Mouse (Mus musculus) inflammation-experienced regulatory T-cells, adult 6 months (primary cell): Measurements from ENCODE around the gene Abi3. TPM values are rescaled to one million over a fixed set of nuclear protein-coding genes. Genes with fewer than 3 reads are reported as not detected.

Experiments
- ATAC-seq: one replicate; pipeline ENCODE4 v1.8.0; 2017
- polyA plus RNA-seq, 3 experiments: library from polyadenylated mRNA; unstranded; fragments of 100-300 nt; shearing (Covaris generic); gene quantifications; one replicate each; pipeline ENCODE4 v1.2.1; 2017

The Abi3 gene
- polyA plus RNA-seq, 3 experiments from 2014 or later, result 38.9 to 105 (median 50.8) TPM

DNA sequence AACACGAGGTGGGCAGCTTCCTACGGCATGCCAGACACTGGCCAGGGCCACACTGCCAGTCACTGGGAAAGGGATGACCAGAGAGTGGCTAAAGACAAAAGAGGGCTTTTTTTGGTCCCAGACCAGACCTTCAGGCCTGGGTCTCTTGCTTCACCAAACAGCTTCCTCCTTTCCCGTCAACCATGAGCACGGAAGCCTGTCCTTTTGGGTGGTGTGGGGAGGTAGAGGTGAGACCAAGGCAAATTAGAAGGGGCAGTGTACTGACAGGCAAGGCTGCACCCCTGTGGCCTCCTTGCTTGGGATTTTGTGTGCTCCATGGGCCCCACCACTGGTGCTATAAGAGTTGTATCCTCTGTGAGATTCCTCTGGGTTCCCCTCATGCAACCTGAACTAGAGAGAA, 3.7 kb downstream of the Abi3 start:
- ATAC-seq, result no peak

DNA sequence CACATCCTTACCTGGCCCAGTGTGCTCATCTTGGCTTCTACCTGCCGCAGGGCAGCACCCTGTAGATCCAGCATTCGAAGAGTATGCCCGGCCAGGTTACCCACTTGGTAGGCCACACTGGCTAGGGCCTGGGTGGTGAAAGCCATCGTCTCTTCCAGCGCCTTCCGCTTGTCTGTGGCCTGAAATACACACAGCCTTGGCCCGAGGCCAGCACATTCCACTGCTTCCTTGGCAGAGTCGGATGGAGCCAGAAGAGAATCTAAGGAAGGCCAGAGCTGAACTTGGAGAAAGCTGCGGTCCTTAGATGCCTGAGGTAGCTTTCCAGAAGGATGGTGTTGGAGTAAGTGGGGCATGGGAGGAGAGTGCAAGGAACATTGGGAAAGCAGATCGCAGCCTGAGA, 5.2 kb downstream of the Abi3 start, which contains the start of gene Gngt2:
TSS of gene Gngt2 (plus strand) at position 158 of the 400 bp plus-strand sequence.
- no peak for ATAC-seq

DNA sequence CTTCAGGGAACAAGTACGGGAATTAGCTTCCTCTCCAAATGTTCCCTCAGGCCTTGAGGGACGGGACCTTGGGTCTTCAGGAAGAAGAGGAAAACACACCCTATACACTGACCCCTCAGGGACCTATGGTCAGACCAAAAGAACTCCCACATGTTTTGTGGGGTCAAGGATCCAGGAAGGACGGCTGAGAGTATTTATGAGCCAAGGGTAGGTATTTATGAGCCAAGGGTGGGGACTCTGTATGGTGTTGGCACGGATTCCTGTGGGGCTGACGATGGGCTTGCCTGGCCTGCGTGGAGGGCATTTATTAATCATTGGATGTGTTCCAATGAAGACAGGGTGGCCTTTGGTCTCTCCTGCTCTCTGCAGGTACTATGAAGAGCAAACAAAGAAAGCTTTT, 5.8 kb downstream of the Abi3 start:
- ATAC-seq, result no peak

DNA sequence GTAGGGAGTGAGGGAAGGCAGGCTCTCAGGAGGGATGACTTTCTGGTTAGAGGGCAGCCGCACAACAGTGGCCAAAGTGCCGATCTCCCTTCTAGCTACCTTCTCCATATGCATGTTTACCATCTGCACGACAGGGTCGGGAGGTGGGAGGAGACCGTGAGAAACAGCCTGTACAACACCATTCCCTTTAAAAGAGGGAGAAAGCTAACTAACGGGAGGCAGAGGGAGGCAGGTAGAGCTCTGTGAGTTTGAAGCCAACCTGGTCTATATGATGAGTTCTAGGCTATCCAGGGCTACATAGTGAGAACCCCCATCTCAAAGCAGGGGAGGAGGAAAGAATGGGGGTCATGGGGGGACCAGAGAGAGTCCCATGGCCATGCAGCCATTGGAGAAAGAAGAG, 6.4 kb downstream of the Abi3 start:
- ATAC-seq, result no peak

DNA sequence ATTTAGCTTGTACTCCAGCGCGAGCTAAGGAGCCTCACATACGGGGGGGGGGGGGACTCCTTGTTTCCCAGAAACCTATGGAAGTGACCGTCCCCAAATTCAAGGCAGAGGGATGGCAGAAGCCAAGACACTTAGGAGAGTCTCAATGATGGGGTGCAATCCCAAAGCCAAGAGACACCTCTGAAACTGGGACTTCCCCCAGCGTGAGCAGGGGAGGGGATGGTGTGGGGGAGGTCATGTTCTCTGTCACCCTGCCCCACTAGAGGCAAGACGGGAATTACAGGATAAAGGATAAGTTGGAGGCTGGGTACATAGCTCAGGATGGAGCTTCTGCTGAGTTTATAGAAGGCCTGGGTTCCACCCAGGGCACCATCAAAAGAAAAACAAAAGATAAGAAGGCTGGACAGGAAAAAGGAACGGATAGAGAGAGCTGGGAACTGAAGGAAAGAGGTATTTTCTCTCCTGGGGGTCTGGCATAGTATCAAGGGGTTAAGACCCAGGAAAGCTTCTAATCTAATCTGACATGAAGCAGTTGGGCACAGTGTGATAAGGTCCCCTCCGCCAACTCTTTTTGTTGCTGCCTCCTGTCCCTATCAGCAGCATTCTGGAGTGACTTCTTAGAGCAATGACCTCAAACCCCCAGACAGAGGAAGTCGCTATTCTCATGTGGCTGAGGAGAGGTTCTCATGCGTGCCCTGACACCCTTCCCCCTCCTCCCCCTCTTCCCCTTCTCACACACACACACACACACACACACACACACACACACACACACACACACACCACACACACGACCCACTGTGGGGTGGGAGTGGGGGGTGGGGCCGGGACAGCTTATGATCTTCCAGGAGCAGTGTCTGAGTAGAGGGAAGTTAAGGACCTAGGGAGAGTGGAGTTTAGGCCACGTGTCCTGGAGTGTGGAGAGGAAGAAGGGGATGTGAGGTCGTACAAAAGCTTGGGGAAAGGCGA, 7.2 kb downstream of the Abi3 start:
- ATAC-seq, result peak; percentile 49

DNA sequence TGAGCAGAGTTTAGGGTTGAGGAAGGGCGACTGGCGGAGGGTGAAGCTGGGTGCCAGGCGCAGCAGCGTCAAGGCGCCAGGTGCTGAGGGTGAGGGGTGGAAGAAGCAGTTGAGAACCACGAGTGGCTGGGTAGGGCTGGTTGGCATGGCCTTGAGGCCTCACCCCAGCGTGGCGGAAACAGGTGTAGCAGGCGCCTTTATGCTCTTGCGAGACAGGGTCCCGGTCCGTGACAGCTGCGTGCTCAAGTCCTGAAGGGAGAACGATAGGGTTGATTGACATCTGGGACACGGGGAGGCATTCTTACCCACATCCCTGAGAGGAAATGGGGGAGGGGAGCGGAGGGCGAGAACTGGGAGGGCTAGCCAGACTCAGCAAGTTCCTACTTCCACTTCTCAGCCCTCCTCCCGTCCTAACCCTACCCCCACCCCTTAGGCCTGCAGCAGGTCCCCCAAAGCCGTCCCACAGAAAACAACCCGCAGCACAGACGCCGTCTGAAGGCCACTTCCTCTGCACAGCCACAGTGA, 8.1 kb downstream of the Abi3 start:
- peak; percentile 53 for ATAC-seq

DNA sequence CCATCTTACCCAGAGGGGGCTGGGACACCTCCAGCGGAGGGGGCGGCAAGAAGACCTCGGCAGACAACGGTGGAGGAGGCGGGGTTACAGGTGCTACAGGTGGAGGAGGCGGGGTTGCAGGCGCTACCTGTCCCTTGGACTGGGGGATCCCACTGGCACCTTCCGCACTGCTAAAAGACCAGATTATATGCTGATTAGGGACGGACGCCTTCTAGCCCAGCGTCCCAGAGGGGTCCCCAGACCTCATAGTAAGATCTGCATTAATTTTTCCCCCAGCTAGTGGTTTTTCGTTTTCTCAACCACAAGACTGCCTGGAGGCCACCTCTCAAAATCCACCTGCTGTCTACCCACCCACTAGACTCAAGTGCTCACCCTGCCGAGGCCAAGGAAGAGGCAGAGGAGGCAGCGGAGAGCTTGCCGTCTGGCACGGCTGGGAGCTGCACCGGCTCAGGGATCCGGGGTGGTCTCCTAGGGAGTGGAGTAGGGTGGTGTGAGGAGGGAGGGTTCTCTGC, 8.6 kb downstream of the Abi3 start:
- peak; percentile 1 for ATAC-seq

DNA sequence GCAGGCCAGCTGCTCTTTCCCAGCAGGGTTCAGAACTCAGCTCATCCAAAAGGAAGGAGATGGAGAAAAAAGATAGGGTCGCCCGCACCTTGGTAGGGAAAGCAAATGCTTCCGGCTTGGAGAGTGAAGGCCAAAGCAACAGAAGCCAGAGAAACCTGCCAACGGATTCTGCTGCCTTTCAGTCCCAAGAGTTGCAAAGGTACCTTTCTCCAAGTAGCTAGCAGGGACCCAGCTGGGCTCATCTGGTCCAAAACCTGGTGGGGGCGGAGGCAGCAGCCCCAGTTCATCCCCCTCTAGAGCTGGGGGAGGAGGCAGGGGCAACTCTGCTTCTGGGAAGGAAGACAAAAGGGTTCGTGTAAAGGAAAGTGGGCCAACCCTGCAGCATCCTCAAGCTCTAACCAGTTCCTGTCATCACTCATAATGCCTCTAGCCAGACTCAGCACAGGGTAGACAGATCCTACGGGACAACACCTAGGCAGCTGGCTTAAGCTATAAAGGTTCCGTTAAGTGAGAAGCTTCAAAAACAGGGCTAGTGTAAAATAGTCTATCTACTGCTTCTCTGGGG, 9.2 kb downstream of the Abi3 start:
- ATAC-seq, result no peak

DNA sequence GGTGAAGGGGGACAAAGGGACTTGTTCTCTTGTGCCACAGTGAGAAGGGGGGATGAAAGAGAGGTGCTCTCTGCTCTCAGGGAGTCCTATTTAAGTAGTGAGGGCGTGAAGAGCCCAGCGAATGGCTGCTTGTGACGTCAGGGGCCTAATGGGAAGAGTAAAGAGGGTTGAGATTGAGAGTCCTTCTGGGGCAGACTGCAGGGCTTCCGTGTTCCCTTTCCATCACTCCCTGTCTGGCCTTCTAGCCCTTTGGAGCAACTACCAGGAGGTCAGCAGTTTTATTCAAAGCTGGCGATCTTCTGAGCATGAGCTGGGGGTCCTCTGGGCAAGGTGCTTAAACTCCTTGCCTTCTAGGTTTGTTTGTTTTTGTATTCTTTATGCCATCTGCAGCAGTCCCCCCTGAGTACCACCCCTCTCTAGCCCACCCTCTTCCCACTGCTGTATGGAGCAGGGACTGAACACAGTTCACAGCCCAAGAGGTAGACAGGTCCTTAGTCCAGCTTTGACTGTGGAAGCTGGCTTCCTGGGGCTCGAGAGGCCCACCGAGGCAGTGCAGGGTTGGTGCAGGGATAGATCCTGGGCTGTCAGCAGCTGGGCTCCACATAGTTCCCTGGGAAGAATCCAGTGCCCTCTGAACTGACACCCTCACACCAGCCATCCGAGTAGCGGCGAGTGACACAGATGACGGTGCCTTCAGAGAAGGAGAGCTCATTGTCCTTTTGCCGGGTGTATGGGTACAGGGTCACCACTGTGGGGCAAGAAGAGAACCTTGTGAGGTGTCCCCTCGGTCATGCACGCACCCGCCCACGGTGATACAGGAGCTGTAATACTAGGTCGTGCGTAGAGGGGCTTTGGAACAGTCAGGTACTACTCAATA, 9.9 kb downstream of the Abi3 start:
- ATAC-seq, result no peak

DNA sequence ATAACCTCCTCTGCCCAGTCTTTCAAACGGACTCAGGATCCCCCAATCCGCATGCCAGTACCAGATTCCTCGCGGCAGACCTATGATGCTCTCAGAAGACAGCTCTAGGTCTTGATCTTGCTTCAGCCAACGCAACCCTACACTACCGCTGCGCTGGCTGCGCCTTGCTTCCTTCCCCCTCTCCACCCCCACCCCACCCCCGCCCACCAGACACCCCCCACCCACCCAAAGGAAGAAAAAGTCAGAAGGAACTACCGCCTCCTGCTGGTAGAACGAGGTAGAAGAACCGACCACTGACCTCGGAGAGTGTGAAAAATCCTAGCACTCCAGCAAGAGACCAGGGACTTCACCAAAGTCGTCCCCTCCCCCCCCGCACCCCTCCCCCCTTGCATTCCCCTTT, 10.6 kb downstream of the Abi3 start:
- no peak for ATAC-seq

DNA sequence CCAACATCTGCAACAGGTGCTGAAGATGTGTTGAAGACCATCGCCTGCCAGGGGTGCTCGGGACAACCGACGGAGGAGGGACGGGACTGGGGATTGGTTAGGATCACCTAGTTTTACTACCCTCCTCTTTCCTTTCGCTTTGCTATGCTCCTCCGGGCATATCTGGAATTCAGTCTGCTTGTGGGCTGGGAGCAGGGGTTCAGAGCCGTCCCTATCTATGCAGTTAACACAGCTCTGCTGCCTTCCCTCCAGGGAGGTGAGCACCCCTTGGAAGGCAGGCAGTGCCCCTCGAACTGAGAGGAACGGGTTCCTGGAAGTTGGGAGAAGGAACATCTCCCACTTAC, 11.0 kb downstream of the Abi3 start:
- no peak for ATAC-seq

DNA sequence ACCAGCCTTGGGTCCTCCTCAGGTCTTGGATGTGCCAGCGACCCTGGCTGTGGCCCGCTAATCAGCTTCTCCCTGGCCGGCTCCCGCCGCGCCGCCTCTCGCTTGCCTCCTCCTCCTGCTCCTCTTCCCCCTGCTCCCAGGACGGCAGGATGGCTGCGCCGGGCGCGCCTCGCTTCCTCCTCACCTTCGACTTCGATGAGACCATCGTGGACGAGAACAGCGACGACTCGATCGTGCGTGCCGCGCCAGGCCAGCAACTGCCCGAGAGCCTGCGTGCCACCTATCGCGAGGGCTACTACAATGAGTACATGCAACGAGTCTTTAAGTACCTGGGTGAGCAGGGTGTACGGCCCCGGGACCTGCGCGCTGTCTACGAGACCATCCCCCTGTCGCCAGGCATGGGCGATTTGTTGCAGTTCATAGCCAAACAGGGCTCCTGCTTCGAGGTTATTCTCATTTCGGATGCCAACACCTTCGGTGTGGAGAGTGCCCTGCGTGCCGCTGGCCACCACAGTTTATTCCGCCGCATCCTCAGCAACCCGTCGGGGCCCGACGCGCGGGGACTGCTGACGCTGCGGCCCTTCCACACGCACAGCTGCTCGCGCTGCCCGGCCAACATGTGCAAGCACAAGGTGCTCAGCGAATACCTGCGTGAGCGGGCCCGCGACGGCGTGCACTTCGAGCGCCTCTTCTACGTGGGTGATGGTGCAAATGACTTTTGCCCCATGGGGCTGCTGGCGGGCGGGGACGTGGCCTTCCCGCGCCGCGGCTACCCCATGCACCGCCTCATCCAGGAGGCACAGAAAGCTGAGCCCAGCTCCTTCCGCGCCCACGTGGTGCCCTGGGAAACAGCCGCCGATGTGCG, 11.6 kb downstream of the Abi3 start:
- ATAC-seq, result peak; percentile 6

DNA sequence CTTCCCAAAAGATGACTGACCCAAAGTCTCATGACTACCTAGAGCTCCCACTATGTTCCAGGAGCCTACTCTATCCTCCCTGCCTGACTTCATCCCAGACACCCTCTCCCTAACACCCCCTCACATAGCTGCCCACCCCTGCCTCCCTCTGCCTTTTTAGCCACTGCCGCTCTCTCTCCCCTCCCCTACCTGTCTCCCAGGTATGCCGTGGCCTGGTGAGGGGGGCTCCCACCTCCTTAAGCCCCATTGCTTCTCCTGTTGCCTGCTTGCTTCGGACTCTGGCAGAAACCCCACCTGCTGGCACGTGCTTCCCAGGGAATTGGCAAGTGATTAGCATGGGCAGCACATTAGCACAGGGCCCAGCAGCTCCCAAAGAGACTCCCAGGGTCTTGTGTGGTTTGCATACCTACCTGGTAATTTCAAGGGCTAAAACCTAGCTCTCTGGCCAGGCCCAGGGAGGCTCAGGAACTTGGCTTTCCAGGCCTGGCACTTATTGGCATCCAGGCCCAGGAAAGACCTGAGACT, 12.7 kb downstream of the Abi3 start:
- ATAC-seq, result no peak

DNA sequence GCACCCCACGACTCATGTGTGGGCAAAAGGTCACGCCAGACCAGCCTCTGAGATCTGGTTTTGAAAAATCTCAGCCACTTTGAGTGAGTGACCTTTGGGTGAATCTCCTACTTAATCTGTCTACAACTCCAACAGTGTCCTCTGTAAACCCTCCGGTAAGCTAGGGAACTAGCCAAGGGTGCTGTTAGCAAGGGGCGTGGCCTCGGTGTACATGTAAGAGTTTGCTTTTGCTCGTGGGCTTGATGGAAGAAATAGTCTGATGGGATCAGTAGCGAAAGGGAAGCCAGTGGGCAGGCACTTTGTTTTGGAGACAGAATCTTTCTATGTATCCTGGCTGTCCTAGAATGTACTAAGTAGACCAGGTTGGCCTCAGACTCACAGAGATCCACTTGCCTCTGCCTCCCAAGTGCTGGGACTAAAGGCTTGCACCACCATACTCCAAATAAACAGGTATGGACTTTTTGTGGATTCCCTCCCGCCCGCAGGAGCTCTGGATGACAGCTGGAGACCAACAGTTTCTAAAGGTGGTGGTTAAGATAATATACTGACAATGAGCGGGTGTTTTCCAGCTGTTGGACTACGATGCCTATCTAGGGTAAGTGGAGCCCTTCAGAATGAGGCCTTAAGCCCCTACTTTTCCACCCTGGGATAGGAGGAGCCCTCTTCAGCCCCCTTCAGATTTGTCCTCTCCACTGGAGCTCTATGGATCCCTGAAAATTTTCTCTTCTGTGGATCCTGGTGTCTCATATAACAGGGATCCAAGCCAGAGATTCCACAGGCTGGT, 13.9 kb downstream of the Abi3 start:
- no peak for ATAC-seq

DNA sequence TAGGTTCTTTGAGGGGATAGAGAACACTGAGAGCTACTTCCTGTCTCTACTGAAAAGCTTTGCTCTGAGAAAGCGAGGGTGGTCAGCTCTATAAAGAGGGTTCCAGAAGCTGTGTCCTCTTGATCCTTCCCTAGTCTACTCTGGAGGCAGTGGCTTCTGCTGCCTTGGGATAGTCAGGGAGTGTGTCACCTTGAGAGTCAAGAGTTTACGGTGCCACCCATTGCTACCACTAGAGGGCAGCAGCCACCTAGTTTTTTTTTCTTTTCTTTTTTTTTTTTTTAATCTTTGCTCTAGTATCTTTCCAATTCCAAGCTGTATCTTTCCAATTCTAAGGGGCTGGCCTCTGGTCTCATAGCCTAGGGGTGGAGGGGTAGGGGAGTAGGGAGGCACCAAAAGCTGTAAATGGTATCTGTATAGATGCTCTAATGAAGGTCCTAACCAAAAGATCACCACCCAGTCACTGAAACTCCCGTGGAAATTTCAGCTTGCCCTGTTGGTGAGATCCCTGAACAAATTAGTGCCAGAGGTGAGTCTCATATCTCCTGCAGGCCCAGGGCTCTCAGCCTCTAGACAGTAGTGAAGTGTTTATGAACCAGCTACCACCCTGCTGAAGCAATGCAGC, 14.7 kb downstream of the Abi3 start:
- ATAC-seq, result no peak

DNA sequence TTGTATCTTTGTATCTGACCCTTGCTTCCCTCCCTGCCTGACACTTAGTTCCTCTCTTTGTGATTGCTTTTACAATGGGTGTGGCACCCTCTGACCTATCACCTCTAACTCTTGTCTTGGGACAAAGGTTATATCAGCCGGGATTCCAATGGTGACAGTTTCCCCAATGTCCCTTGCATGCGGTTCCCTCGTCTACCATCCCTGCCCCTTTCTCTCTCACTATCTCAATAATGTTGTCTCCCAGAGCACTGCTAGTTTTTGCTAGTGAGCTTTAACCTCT, 15.2 kb downstream of the Abi3 start:
- no peak for ATAC-seq

DNA sequence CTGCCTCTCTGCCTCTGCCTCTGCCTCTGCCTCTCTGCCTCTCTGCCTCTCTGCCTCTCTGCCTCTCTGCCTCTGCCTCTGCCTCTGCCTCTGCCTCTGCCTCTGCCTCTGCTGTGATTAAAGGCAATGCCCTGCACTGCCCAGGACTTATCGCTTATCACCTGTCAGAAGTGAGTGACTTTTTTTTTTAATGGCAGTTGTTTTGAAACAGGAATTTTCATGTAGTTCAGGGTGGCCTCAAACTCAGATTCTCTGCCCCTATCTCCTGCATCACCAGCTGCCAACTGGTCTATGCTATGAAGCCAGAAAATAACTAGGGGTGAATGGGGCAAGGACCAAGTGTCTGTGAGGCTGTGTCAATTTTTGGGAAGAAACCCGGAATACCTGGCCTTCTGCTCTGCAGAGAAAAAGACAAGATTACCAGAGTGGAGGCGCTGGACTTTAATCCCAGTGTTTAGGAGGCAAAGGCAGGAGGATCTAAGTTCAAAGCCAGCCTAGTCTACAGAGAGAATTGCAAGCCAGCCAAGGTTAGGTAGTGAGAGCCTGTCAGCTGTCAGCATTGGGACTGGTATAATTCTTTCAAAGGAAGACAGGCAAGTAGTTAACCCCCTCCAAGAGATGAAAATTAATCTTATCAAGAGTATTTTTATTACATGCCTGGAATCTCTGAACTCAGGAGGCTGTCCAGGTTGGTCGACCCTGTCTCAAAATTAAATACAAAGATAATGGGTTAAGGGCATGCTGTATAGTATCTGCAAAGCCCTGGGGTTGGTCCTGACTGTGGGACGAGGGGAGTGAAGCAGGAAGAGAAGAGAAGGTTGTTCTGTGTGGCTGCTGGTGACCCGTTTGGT, 15.7 kb downstream of the Abi3 start:
- no peak for ATAC-seq

DNA sequence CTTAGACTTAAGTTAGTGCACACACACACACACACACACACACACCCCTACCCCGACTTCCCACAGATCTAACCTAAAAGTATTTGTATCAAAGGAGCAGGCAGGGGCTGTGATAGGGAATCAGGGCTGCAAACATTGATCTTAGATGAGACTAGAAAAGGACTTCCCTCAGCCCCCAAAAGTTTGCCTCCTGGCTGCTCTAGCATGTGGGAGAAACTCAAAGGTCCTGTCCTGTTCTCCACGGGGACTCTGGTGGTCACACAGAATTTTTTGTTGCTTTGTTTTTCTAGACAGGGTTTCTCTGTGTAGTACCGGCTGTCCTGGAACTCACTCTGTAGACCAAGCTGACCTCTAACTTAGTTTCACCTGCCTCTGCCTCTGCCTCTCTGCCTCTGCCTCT, 16.7 kb downstream of the Abi3 start:
- ATAC-seq, result no peak

DNA sequence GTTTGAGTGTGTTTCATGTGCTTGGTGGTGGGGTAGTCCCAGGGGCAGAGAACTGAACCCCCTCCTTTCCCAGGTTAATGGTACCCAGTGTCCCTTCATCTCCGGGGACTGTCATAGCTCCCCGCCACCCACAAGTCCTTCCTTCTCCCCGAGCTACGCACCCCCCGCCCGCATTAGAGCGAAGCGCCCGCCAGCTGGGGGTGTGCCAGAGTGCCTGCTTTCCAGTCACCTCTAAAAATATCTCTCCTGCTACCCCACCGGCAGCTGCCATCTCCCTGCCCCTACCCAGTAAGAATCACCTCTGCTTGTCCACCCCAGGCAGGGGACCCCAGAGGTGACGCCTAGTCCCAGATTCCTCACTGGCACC, 17.4 kb downstream of the Abi3 start:
- no peak for ATAC-seq
